ENCODE assay signal across 8 mouse cellular contexts in the genomic region with DNA sequence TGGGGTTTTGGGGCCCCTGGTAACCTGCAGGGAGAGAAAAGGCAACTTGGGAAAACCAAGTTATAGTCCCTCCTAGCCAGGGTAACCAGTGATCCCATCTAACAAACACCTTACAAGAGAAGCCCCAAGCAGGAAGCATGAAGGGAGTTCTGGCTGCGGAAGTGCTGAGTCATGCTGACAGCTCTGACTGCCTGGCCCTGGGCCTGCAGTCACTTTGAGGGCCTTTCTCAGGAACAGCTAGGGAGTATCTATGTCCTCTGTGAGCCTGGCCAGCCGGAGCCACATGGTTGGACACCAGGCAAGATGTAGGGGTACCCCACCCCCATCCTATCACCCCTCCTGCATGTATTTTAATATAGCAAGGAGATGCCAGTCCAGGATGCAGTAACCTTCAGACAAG. TPM values are rescaled to one million over a fixed set of nuclear protein-coding genes. Genes with fewer than 3 reads are reported as not detected.
A peak's percentile ranks its signal among the peaks of the same experiment; 100 is the strongest.
DNase-seq lines count a peak whose midpoint lies in the region; ATAC-seq and TF ChIP-seq lines count a peak whose summit lies in the region.

No protein-coding gene starts in this region.

- peak; percentile 47 for ATAC-seq in megakaryocyte progenitor cell, adult 5-6 weeks (replicated peaks; ENCODE audit: poor library complexity)

- H3K4me1 ChIP-seq in MEL (ENCODE audit: control insufficient read depth in 1 of 2, insufficient read depth in 2 of 2, low read length in 2 of 2): peaks cover 15 to 24% of the 10 kb centered on the region in 2 experiments

- no peak for TF ChIP-seq RAD21 in MEL (IDR thresholded peaks at IDR 0.05; ENCODE audit: low read depth, low read length)

- H3K36me3 ChIP-seq in MEL (ENCODE audit: control insufficient read depth in 1 of 2, insufficient read depth in 2 of 2, low read length in 2 of 2): peaks cover 35 to 39% of the 10 kb centered on the region in 2 experiments

- 0 out of 2 replicates have a peak, but pooled peaks cover 2% of the 10 kb centered on the region for H3K79me2 ChIP-seq in MEL (ENCODE audit: control insufficient read depth, insufficient read depth, low read length, poor library complexity)

- TF ChIP-seq CTCF in MEL (IDR thresholded peaks at IDR 0.05 in 2 of 3, conservative IDR thresholded peaks at IDR 0.05 in 1 of 3; ENCODE audit: control insufficient read depth in 1 of 3, insufficient read depth in 1 of 3, low read depth in 2 of 3, low read length in 3 of 3, poor library complexity in 1 of 3, severe bottlenecking in 1 of 3): no peak
- no peak for TF ChIP-seq CTCF in gastrocnemius, adult 2 months (IDR thresholded peaks at IDR 0.05)

- TF ChIP-seq POLR2A in MEL (IDR thresholded peaks at IDR 0.05; ENCODE audit: control insufficient read depth in 1 of 2, insufficient read depth in 1 of 2, low read depth in 1 of 2, low read length in 2 of 2, poor library complexity in 1 of 2): no peak; a peak in 1 of 4 replicates

- H3K4me3 ChIP-seq in MEL (ENCODE audit: control insufficient read depth in 1 of 2, insufficient read depth in 1 of 2, low read depth in 2 of 2, low read length in 2 of 2): no peak overlapping the region
- no peak overlapping the region for H3K4me3 ChIP-seq in gastrocnemius, adult 2 months

- H3K9me3 ChIP-seq in MEL (replicated peaks; ENCODE audit: insufficient read depth, low read length): no peaks in the 10 kb centered on the region

- intact Hi-C loops in gastrocnemius, adult 2 months (cut with DNase I): no loop called here

- peak overlapping the region; percentile 10; the same call in 1 of the 2 replicates for H3K9ac ChIP-seq in MEL (ENCODE audit: control insufficient read depth, low read depth, low read length, poor library complexity, severe bottlenecking)

- DNase-seq in frontal cortex, postnatal 36 days (ENCODE audit: low spot score in 2 of 2): peak; percentile 42 to 43
- no peak for DNase-seq in frontal cortex, postnatal 25 days (ENCODE audit: low spot score in 2 of 2)
- peak; percentile 84 for DNase-seq in MEL (ENCODE audit: low read depth, low spot score)
- peak; percentile 85 for DNase-seq in gastrocnemius, adult 2 months
- peak; percentile 88 for DNase-seq in kidney, adult 9 months
- DNase-seq in cerebellum, postnatal 36 days: no peak
- DNase-seq in ovary, adult 18-20 months (ENCODE audit: low spot score): no peak

- TF ChIP-seq EP300 in MEL (IDR thresholded peaks at IDR 0.05; ENCODE audit: low read depth in 1 of 2, low read length in 2 of 2): peak in 1 of 2 experiments; percentile 46; a peak in 1 of 4 replicates

- no peaks in the 10 kb centered on the region for H3K27me3 ChIP-seq in MEL (ENCODE audit: control insufficient read depth in 1 of 2, insufficient read depth in 2 of 2, low read length in 2 of 2)

- peak overlapping the region; percentile 50 for H3K27ac ChIP-seq in MEL (ENCODE audit: control insufficient read depth, low read depth, low read length)
- peak overlapping the region; percentile 64 for H3K27ac ChIP-seq in gastrocnemius, adult 2 months

TF ChIP-seq in MEL, 35 proteins besides CTCF, POLR2A, EP300 and RAD21:
- TF ChIP-seq ELF1 (IDR thresholded peaks at IDR 0.05; ENCODE audit: low read depth, low read length): 0 out of 2 replicates have a peak, but pooled peaks have one; percentile 49
- no peak for TF ChIP-seq NELFE (IDR thresholded peaks at IDR 0.05; ENCODE audit: low read depth, low read length)
- no peak for TF ChIP-seq SMC3 (IDR thresholded peaks at IDR 0.05; ENCODE audit: low read depth, low read length)
- TF ChIP-seq MAFK (IDR thresholded peaks at IDR 0.05; ENCODE audit: borderline replicate concordance, low read depth, low read length): peak; percentile 96
- peak; percentile 40; the same call in 1 of the 2 replicates for TF ChIP-seq ETS1 (IDR thresholded peaks at IDR 0.05; ENCODE audit: low read depth, low read length)
- TF ChIP-seq TCF12 (IDR thresholded peaks at IDR 0.05; ENCODE audit: low read depth, low read length): 0 out of 2 replicates have a peak, but pooled peaks have one; percentile 16
- no peak for TF ChIP-seq POLR2AphosphoS5 (IDR thresholded peaks at IDR 0.05; ENCODE audit: borderline replicate concordance, low read depth, low read length)
- peak; percentile 99 for TF ChIP-seq GABPA (IDR thresholded peaks at IDR 0.05; ENCODE audit: low read depth, low read length)
TF ChIP-seq in MEL: peak in this region for 5.

RNA-seq across cellular contexts. Expression of gene Tkt, which starts 16.3 kb away (rescaled TPM):
- 636 and 640 TPM in 2 replicates for total RNA-seq in MEL (2012; rRNA removed)
- polyA plus RNA-seq in MEL (2012; ENCODE audit: insufficient read depth in 1 of 2, insufficient read length in 2 of 2, low read depth in 1 of 2, low replicate concordance in 2 of 2, missing spikeins in 1 of 2): 1,000 to 10,000 TPM in 1 of 2 experiments, 100 to 1,000 TPM in 1; 115 to 1,273 TPM
- 10 to 100 TPM in 1 of 2 experiments, 1 to 10 TPM in 1; 8.0 to 15.0 TPM for total RNA-seq in gastrocnemius, adult 2 months (2021)
- 220 and 295 TPM in 2 replicates for total RNA-seq in megakaryocyte progenitor cell, adult 5-6 weeks (2015)
- total RNA-seq in megakaryocyte progenitor cell, adult 5-6 weeks (2017): 788 and 880 TPM in 2 replicates

Comparison
In these comparisons a context has a peak if more than half of its experiments do, and no peak if none do; other contexts are left out.
1. DNase-seq: peak in frontal cortex, postnatal 36 days (2 of 2), MEL (single experiment), gastrocnemius, adult 2 months (single experiment) and kidney, adult 9 months (single experiment); none in frontal cortex, postnatal 25 days (0 of 2), cerebellum, postnatal 36 days (0 of 2) and ovary, adult 18-20 months (single experiment).
2. RNA of gene Tkt, which starts 16.3 kb away (total RNA-seq): 220 to 880 TPM in megakaryocyte progenitor cell, adult 5-6 weeks and 636 to 640 TPM in MEL; 8.0 to 15.0 TPM in gastrocnemius, adult 2 months; every median in the first group is over 10 times any median in the second.